Mouse (Mus musculus) bone marrow macrophage, adult 2 months (primary cell): ENCODE results near the gene Rtl8a.
"Not testable (repeated sequence)": the region's sequence is repeated elsewhere in the genome, so short reads cannot be mapped to it uniquely, and the experiment has no call there.

Experiments used
- CTCF ChIP-seq: IDR thresholded peaks from 2 replicates; pipeline ENCODE4 v1.5.1; 2012; ENCODE audit warnings: low read depth, mild to moderate bottlenecking, low read length, moderate library complexity
- POLR2A ChIP-seq: IDR thresholded peaks from 2 replicates; pipeline ENCODE4 v1.6.1; 2012; ENCODE audit warnings: mild to moderate bottlenecking, low read depth, low read length, borderline replicate concordance

- TF ChIP-seq CTCF, POLR2A: not testable (repeated sequence)
Observed at GRCm38 (mm10) chrX:53608879-53609278, 34.6 kb downstream of the Rtl8a start, which contains the start of gene Gm14597.
